Mouse (Mus musculus) cerebral cortex, adult 2 months (tissue): ENCODE results near the gene 1700025G04Rik.

Experiments
- WGBS: fragments of 180-500 bp; shearing (Covaris S2); methylation state at CpG from one replicate; pipeline ENCODE4 v1.1.7; 2018; 5-methylcytosine and 5-hydroxymethylcytosine counted together

Gene 1700025G04Rik

DNA sequence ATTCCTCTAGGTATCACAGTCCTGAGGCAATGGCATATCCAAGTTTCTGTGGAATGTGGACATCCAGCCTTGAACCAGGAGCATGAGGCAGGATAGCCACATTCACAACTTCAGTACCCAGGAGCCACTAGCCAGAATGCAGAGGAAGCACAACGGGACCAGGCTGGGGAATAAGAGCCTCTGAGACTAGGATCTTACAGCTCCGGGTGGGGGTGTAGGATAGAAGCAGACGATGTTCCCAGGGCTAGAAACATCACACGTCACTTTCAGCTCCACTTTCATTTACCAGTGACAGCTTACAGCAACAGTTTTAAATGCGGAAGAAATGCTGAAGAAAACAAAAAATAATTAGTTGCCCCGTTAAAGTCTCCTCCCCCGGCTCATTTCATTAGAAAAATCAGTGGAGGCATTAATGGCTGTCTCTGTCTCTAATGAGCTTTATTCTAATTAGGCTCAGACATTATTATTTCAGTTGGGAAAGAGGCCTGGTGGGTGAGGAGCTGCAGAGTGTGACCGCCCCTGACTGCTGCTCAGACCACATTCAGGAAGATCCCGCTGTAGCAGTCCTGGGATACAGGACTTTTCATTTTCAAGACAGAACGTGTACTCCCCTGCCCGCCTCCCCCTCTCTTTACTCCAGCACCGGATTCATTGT is 189.1 kb downstream of the 1700025G04Rik start:
- WGBS: 57% methylated on average over 12 of the region's 12 CpGs

DNA sequence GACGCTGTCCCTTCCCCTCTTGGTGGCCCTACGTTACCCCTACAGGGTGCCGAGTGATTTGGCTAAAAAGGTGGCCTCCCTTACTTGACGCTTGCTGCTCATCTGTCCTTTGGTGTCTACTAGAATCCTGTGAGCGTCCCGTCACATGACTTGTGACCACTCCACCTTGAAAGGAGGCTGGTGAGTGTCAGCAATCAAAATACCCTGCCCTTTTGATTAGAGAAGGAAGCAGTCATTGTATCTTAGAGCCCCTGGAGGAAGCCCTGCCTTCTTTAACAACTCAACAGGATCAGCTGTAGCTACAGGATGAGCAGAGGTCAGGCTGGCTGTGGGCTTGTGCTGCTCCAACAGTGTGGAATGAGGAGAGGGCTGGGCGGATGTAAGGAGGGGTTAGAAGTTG is 190.0 kb downstream of the 1700025G04Rik start:
- WGBS: 93% methylated on average over 7 of the region's 7 CpGs

DNA sequence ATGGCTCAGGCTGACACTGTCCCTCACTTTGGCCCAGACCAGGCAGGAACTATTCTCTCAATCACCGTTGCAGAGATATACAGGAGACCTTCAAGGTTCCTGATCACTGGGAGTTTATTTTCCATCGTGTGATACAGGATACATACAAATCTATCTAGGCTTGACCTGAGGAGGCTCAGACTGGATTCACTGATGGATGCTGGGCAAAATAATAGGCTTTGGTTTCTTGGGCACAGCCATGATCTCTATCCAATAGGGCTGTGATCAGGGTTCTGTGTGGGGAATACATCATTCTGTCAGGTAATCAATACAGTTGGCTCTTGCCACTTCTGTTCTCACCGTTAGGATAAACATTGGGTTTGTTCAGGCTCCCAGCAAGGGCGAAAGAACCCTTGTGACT is 194.5 kb downstream of the 1700025G04Rik start:
- WGBS: 91% methylated on average over 4 of the region's 4 CpGs

DNA sequence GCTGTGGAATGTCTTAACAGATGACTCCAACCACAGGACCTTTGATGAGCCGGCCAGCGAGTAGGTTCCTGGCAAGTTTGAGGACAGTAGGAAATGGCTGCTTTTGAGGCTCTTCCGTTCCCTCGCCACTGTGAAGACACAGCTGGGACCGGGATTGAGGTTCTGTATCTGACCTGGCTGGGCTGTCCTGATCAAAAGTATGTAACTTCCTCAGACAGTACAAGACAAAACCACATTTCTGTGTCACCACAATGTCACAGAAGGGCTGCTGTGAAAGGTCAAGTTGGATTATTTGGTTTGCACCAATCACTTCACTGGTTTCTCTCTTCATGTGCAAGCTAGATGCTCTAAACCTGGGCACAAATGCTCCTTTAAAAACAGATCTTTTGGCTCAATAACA is 195.9 kb downstream of the 1700025G04Rik start:
- WGBS: 82% methylated on average over 5 of the region's 5 CpGs

DNA sequence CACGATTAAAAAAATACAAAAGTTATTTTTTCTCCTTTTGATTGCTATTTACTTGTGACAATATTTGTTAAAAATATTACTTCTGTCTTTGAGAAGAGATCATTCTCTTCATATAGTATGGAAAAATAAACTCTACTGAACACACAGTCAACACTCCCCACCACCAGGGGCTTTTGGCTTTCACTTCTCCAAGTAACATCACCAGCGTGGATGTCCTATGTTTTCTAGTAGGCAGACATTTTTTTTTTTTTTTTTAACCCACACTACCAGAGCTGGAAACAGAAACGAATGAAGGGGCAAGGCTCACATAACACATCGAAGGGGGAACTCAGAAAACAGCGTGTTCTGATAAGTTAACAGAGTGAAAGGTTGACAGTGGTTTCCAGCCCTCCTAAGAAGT is 197.9 kb downstream of the 1700025G04Rik start:
- 70% methylated on average over 5 of the region's 5 CpGs for WGBS

DNA sequence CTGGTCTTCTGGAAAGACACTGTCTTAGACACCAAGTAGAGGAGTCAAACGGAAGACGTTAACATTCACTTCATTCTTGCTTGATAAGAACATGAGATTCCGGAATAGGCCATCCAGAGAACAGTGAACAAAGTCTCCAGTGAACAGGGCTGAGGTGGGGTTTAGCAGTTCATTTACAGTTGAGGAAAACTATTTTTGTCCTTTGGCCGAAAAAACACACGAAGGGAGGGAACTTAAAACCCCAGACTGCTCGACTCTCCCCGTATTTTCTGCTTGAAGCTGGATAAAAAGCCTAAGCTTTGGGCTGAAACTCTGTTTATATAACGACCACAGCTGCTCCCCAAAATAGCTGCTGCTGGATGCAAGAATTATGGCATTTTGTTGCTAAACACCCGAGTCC is 198.7 kb downstream of the 1700025G04Rik start:
- WGBS: 48% methylated on average over 9 of the region's 9 CpGs

DNA sequence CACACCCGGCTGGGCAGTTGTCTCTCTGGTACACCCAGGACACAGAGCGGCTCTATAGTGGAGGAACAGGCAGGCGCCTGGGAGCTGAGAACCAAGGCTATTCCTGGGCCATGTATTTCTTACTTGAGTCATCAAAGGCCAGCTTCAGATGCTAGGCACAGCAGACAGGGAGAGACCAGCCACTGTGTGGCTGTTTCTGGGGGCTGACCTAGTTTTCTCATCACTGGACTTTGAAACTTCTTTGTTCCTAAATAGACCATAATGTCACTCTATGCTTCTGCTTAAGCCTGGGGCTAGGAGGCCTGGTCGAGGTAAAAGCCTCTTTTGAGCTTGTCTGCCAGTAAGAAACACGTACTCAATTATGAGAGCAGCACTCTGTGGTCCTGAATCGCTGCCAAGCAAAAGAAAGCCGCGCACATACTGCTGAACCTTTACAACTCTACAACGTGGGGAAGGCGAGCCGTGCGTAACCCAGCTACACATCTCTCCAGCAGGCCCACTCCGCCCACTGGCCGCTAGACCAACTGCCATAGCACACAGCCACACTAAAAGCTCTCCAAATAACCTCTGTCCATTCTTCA is 199.8 kb downstream of the 1700025G04Rik start:
- WGBS: 40% methylated on average over 14 of the region's 14 CpGs

DNA sequence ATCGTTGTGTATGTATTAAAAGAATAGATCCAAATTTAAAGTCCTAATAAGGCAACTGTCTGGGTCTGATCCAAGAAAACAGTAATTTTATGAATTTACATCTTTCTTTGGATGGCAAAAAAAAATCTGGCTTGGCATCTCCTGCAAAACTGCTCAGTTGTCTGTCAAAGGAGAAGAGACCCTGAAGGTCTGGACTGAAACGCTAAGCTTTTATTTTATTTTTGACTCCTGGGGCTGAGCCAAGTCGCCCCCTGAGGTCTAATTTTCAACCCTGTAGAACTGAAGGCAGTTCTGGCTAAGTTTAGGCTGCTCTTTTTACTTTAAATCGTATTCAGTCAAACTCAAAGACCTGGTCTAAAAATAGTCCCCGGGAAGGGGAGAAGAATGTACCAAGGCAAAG is 202.3 kb downstream of the 1700025G04Rik start:
- 51% methylated on average over 5 of the region's 5 CpGs for WGBS

DNA sequence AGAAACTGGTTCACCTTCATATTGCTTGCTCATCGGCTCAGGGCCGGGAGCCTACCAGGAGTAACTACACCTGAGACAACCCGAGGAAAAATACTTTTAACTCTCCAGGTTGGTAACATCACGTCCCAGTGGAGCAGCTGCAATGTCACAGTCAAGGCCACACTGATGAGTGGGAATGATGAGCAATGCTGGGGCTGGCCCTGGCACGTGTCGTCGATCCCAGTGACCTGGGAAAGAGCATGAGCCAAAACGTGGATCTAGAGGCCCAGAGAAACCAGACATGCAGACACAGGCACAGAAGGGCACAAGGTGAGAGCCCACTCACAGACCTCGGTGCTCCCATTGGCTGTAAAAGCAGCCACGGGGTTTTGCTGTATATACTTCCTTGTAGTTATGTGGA is 202.8 kb downstream of the 1700025G04Rik start:
- WGBS: 94% methylated on average over 10 of the region's 10 CpGs

DNA sequence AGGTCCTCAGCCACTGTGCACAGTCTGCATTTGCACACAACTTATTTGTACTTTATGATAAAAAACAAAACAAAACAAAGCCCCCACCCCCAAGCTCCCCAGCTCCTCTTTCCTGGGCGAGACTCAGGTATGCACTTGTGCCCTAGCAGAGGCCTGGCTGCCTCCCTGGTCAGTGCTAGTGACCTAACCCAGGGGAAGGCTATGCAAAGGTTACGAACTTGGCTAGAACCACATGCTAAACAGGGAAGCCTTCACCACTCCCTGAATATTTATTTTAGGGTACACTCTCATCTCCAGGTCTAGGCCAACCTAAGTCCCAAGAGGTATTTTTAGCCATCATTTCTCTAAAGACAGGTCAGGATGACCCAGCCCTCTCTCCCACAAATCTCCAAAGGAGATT is 203.8 kb downstream of the 1700025G04Rik start:
- WGBS: 97% methylated on average over 2 of the region's 2 CpGs

DNA sequence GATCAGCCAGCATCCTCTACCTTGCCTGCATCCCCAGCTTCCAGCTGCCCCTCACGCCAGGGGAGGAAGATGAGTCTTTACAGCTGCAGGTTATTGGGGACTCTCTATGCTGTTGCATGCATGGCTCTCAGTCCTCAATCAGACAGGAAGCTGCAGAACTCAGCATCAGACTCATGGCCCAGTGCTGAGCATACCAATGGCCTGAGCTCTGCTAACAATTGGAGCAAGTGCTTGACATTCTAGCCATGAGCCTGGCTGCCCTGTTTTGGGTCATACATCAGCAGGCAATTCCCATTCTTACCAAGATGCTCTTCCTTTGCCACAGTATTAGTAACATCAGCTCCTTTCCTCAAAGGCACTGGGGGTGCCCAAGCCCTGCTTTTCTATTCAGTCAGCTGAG is 208.7 kb downstream of the 1700025G04Rik start:
- WGBS: 96% methylated on average over 1 of the region's 1 CpGs

DNA sequence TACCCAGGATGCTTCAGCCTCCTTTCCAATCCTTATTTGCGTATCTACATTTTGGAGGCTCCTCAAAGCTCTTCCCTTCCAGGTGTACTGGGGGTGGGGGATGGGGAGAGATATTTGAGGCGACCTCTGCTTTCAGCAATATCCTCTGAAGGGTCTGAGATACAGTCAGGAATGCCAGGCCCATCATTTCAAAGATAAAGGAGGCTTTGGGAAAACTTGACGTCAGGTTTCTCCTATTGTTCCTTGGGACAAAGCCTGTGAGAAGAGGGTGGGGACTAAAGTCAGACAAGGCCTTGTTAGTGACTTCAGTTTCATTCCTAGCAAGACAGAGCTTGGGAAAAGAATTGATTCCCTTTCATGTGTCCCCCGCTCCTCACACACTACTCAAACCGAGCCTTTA is 209.2 kb downstream of the 1700025G04Rik start:
- 83% methylated on average over 5 of the region's 5 CpGs for WGBS

DNA sequence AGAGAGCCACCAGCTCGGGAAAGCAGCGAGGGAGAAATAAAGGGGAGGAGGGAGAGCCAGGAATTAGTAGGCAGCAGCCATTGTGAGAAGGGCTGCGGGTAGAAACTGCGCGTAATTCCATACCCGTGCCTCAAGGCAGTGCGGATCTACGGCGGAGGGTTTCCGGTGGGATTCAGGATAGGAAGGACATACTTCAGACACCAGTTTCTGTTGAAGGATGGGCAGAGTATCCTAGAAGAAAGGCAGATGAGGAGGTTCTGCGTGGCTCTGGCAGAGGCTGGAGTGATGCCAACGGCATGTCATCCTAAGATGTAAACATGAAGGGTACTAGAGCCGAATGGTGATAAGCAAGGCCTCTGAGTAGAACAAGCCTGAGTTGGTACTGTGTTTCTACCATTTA is 210.0 kb downstream of the 1700025G04Rik start:
- WGBS: 83% methylated on average over 13 of the region's 13 CpGs

DNA sequence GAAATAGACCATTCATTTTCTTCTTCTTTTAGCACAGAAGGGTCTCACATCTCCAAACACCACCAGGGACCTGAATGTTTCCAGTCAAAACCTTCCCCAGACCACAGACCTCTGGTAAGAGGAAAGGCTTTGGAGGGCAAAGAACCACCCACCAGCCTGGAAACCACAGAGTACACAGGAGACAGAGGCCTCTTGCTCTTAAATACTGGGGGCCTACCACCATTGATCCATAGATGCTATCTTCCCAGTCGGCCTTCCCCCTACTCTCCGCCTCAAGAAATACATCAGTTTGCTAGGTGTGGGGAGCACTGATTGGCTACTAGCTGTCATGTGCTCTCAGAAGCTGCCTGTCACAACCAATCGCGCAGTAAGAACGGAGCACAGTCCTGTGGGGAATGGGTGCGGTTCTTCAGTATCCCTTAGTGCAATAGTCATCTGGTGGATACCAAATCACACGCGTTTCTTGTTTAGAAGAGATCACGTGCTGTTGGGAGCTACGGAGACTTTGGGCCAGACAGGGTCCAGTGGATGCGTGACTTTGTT is 210.5 kb downstream of the 1700025G04Rik start:
- 85% methylated on average over 11 of the region's 11 CpGs for WGBS

DNA sequence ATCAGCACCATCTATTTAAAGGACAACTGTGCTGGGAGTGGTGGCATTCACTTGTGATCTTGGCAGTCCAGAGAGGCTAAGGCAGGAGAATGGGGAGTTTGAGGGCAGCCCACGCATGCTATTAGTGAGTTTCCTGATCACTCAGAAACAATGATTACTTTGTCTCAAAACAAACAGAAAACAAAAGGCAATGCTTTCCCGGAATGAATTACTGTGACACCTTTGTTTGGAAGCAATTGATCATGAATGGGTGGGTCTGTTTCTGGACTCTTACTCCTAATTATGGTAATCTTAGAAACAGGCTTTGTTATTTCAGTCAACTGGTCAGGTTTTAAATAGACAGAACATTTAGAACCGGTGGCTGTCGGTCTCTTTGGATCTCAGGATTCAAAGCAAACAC is 211.5 kb downstream of the 1700025G04Rik start:
- 21% methylated on average over 4 of the region's 4 CpGs for WGBS

DNA sequence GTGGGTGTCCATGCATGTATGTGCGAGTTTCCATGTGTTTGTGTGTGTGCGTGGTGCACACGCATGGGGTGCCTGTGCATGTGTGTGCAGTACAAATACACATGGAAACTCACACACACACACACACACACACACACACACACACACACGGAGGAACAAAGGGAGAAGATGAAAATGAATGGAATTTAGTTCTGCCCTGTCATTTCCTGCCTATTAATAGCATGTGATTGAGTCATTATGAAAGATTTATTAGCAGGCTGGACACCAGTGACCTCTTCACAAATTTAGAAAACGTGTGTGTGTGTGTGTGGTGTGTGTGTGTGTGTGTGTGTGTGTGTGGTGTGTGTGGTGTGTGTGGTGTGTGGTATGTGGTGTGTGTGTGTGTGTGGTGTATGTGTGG is 217.0 kb downstream of the 1700025G04Rik start:
- WGBS: 83% methylated on average over 5 of the region's 5 CpGs

DNA sequence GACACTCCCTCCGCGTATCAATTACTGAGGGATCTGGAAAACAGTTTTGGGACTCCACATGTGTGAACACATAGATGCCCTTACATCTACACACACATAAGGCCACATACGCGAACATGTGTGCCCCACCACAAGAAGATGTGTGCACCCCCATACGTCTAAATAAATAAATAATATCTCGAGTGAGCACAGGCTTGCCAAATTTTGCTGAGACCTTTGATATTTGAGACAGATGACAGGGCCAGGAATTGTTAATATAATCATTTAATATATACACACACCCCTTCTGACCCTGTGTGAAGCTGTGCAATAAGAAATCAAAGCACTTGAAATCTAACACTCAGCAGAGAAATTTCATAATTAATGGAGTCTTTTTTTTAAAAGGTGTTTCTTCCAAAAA is 225.6 kb downstream of the 1700025G04Rik start:
- 94% methylated on average over 6 of the region's 6 CpGs for WGBS

DNA sequence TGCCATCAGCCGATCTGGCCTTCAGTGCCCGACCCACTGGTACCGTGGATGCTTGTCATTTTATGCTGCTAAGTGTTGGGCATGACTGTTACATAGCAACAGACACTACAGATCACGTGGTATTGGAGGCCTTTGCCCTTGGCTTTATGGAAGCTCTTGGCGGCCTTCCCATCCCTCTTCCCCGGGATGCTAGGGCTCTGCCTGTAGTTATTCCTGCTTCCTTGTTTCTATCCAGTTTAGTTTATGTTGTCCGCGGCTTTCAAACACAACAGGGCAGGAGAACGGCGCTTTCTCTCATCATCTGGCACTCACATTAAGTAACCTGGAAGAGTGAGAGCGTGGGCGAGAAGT is 226.2 kb downstream of the 1700025G04Rik start:
- WGBS: 83% methylated on average over 12 of the region's 12 CpGs

DNA sequence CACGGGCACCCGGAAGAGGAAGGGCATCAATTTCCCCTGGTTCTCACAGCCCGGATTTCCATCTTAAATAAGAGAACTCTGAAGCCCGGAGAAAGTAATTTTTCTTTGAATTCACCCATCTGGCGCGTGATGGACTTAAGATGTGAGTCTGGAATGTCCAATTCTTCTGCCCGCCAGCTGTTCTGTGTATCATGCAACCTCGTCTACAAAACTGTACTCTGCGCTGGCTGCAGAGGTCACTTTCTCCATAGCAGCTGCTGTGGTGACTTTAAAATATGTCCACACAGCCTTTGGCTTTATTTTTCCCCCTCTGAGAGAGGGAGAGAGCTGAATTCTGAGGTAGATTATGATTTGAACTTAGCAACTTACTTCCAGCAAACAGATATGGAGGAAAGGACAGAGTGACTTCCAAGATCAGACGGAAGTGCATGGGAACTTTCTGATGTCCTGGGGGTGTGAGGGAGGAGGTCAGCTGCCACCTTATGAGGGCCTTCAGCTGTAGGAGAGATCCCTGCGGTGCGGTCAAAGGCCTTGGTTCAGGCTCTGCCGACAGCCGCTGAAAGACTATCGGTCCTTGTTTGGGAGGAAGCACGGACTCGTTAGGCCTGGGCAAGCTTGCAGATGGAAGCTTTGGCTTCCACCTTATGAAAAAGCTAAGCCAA is 226.7 kb downstream of the 1700025G04Rik start:
- 80% methylated on average over 17 of the region's 17 CpGs for WGBS

DNA sequence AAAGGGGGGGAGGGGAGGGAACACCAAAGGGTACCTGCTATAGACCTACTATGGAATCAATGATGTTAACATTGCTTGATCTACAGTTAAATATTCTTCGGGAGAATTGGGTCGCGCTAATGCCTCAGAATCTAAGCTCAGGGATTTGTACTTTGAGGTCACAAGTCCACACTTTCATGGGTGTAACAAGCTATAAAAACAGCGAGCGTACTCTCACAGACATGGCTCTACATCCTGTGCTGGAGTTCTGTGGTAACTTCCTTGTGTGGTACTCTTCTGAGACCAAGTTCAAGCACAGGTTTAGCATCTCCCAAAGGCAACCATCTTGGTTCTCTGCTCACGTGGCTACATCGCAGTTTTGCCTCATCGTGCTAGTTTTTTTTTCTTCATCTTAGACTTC is 227.8 kb downstream of the 1700025G04Rik start:
- WGBS: 82% methylated on average over 8 of the region's 8 CpGs

DNA sequence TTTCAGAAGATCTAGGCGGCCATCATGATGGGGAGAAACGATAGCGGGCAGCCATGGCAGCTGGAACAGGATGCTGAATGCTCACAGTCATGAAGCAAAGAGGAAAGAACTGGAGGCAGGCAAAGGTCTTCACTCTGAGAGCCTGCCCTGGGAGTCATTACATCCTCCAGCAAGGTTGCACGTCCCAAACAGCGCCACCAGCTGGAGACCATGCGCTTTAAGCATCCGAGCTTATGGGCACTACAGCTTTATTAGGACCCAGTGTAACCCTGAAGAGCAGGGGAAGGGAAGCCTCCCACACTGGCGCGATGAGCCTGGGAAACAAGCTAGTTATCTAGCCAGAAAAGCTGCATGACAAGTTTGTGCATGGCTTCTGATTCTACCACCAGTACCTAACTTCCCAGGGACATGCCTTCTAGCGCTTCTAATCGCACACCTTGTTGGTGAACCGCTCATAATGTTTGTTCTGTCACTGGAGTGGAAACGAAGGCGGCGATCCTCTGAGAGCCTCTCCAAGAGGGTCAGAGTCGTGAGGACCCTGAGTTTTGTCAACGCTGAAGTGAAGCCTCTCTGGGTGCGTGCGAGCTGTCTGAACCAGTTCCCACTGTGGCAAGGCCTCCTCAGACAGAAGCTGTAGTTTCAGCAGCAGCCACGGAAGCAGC is 228.5 kb downstream of the 1700025G04Rik start:
- WGBS: 73% methylated on average over 20 of the region's 20 CpGs

DNA sequence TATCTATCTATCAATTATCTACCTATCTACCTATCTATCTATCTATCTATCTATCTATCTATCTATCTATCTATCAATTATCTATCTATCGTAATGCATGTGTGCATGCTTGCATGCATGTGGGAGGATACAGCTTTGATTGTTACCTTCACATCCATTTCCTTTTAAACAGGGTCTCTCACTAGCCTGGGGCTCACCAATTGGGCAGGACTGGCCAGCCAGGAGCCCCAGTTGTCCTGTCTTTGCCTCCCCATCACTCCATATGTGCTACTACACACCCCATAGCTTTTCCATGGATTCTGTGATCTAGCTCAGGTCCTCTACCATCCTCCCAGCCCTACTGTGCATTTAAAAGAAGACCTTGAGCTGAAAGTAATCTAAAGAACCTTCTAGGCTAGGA is 231.5 kb downstream of the 1700025G04Rik start:
- WGBS: 94% methylated on average over 1 of the region's 1 CpGs

DNA sequence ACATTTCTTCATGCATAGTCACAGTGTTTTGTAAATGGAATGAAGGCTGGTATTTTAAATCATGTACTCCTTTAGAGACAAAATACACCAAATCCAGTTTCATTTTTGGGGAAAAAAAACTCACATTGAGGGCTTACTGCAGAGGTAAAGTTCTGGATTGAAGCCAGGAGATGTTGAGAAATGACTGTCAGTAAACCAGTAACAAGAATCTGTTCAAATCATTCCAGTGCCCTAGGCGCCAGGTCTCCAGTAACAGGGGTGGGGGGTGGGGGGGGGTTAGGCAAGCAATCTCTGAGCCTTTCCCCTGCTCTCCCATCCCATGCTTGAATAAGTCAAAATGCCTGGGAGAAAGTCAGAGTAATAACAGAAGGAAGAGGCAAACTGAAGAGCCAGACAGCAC is 234.4 kb downstream of the 1700025G04Rik start:
- 89% methylated on average over 1 of the region's 1 CpGs for WGBS
